Mouse (Mus musculus): ENCODE results near the gene Prdm4. TPM values are rescaled to one million over a fixed set of nuclear protein-coding genes. Genes with fewer than 3 reads are reported as not detected.

Gene Prdm4
- polyA plus RNA-seq, 1 experiment from 2014 or later: 16.4 TPM

DNA sequence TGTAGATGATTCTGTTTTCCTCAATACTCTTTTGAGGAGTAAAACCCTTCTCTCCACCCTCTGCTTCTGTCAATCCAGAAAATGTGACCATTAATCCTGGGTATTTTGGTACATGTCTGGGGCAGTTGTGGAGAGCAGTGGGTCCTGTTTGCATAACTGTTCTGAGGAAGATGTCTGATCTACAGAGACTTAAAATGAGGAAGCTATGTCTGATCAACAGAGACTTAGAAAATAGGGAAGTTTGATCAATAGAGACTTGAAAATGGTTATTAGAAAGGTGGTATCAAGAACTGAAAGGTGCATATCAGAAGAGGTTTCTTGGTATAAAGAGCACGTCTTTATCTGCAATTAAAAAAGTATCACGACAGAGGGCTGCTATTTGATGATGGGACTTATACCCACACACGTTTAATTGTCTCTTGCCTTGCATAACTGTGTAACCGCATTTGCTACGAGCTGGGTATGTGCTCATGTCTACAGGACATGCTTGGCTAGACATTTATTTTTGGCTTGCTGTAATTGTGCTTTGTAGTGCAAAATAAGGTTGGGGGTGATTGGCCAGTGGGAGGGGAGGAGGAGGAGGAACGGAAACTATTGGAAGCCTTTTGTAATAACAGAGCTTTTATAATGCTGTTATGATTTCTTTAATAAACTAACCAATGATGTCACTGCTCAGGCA is 35.0 kb upstream of the Prdm4 start:
- DNase-seq (ENCODE audit: low spot score): no peak
- Histone ChIP-seq H3K36me3 (ENCODE audit: control insufficient read depth, insufficient read depth, low read length) (peaks cover 51% of the 10 kb centered on the region), H3K4me1 (replicated peaks; ENCODE audit: control insufficient read depth, insufficient read depth, low read length) (no peaks in the 10 kb centered on the region), H3K27ac (ENCODE audit: low read depth, low read length) (no peak overlapping the region), H3K27me3 (replicated peaks; ENCODE audit: control insufficient read depth, insufficient read depth, low read length) (no peaks in the 10 kb centered on the region), H3K4me2 (no peak overlapping the region), H3K9me3 (ENCODE audit: control insufficient read depth, low read length) (no peaks in the 10 kb centered on the region), H3K4me3 (ENCODE audit: low read depth, low read length) (no peak overlapping the region), H3K9ac (ENCODE audit: low read depth, low read length) (no peak overlapping the region)
- WGBS: 89% methylated on average over 6 of the region's 6 CpGs
- ATAC-seq (replicated peaks; ENCODE audit: low FRiP score): no peak

DNA sequence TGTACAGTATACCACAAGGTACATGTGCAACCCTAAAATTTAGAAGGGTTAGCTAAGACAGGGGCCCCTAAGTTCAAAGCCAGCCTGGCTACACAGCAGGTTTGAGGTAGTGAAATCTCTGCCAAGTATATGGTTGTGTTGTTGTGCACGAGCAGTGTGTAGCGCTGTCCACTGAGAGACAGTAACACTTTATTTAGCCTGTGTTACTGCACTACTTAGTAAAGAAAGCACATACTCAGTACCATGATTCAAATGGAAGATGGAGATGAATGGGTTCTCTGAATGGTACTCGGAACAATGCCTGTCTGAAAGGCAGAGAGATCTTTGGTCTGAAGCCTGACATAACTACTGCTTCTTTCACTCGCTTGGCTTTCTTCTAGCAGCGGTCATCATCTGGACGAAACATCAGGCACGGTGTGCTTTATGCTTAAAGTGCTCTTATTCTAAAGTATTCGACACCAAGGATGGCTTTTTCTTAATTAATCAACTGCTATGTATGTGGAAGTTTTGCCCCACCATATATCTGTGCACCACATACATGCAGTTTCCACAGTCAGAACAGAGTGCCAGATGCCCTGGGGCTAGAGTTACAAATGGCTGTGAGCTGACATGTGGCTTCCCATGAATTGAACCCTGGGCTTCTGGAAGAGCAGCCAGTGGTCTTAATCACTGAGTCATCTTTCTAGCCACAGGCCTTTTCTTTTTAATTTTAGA is 31.7 kb upstream of the Prdm4 start:
- H3K36me3 ChIP-seq (ENCODE audit: control insufficient read depth, insufficient read depth, low read length): peaks cover 55% of the 10 kb centered on the region
- H3K9me3 ChIP-seq (ENCODE audit: control insufficient read depth, low read length): no peaks in the 10 kb centered on the region
- no peak overlapping the region for H3K9ac ChIP-seq (ENCODE audit: low read depth, low read length)
- WGBS: 91% methylated on average over 8 of the region's 8 CpGs
- H3K27me3 ChIP-seq (replicated peaks; ENCODE audit: control insufficient read depth, insufficient read depth, low read length): no peaks in the 10 kb centered on the region
- no peak for DNase-seq (ENCODE audit: low spot score)
- no peak for ATAC-seq (replicated peaks; ENCODE audit: low FRiP score)
- no peaks in the 10 kb centered on the region for H3K4me1 ChIP-seq (replicated peaks; ENCODE audit: control insufficient read depth, insufficient read depth, low read length)
- H3K4me2 ChIP-seq: no peak overlapping the region
- no peak overlapping the region for H3K27ac ChIP-seq (ENCODE audit: low read depth, low read length)
- H3K4me3 ChIP-seq (ENCODE audit: low read depth, low read length): no peak overlapping the region

DNA sequence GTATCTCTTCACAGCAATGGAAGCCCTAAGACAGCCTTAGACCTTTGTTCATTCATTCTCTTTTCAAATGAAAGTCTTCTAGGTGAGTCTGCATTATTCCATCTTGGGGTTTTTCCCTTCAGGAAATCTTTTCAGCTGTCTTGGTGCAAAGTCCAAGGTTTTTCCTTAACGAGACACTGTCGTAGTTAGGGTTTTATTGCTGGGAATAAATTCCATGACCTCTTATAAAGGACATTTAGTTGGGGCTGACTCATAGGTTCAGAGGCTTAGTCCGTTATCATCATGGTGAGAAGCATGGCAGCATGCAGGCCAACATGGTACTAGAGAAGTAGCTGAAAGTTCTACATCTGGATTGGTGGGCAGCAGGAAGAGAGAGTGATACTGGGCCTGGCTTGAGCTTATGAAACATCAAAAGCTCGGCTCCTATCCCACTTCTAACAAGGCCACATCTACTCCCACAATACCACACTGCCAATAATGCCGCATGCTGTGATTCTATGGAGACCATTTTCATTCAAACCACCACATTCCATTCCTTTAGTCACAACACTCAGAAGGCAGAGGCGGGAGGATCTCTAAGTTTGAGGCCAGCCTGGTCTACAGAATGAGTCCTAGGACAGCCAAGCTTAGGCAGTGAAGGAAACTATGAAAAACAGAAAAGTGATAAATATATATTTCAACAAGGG is 19.5 kb upstream of the Prdm4 start:
- DNase-seq (ENCODE audit: low spot score) (no peak), ATAC-seq (replicated peaks; ENCODE audit: low FRiP score) (no peak)
- H3K27me3 ChIP-seq (replicated peaks; ENCODE audit: control insufficient read depth, insufficient read depth, low read length): no peaks in the 10 kb centered on the region
- no peaks in the 10 kb centered on the region for H3K4me1 ChIP-seq (replicated peaks; ENCODE audit: control insufficient read depth, insufficient read depth, low read length)
- no peak overlapping the region for H3K9ac ChIP-seq (ENCODE audit: low read depth, low read length)
- no peak overlapping the region for H3K27ac ChIP-seq (ENCODE audit: low read depth, low read length)
- H3K36me3 ChIP-seq (ENCODE audit: control insufficient read depth, insufficient read depth, low read length): peaks cover 41% of the 10 kb centered on the region
- WGBS: 92% methylated on average over 6 of the region's 6 CpGs
- H3K4me2 ChIP-seq: no peak overlapping the region
- H3K4me3 ChIP-seq (ENCODE audit: low read depth, low read length): no peak overlapping the region
- H3K9me3 ChIP-seq (ENCODE audit: control insufficient read depth, low read length): no peaks in the 10 kb centered on the region

DNA sequence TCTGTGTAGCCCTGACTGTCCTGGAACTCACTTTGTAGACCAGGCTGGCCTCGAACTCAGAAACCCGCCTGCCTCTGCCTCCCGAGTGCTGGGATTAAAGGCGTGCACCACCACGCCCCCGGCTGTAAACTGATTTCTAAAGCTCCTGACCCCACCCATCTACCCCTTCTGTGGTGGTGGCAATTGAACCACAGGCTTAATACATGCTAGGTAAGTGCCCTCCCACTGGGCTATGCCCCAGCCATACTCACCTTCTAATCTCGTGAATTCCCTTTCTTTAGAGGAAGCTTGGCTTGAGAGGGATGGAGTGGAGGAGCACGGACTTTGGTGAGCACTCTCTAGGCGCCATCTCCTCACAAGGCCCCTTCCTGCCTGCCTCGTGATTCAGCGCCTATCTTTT is 13.0 kb upstream of the Prdm4 start:
- no peaks in the 10 kb centered on the region for H3K36me3 ChIP-seq (ENCODE audit: control insufficient read depth, insufficient read depth, low read length)
- H3K27ac ChIP-seq (ENCODE audit: low read depth, low read length): no peak overlapping the region
- ATAC-seq (replicated peaks; ENCODE audit: low FRiP score): no peak
- H3K4me3 ChIP-seq (ENCODE audit: low read depth, low read length): no peak overlapping the region
- H3K9me3 ChIP-seq (ENCODE audit: control insufficient read depth, low read length): no peaks in the 10 kb centered on the region
- H3K9ac ChIP-seq (ENCODE audit: low read depth, low read length): no peak overlapping the region
- no peak for DNase-seq (ENCODE audit: low spot score)
- H3K4me2 ChIP-seq: no peak overlapping the region
- H3K4me1 ChIP-seq (replicated peaks; ENCODE audit: control insufficient read depth, insufficient read depth, low read length): peaks cover 2% of the 10 kb centered on the region; the same call in 1 of the 2 replicates
- peaks cover 28% of the 10 kb centered on the region for H3K27me3 ChIP-seq (replicated peaks; ENCODE audit: control insufficient read depth, insufficient read depth, low read length)
- 80% methylated on average over 11 of the region's 11 CpGs for WGBS

DNA sequence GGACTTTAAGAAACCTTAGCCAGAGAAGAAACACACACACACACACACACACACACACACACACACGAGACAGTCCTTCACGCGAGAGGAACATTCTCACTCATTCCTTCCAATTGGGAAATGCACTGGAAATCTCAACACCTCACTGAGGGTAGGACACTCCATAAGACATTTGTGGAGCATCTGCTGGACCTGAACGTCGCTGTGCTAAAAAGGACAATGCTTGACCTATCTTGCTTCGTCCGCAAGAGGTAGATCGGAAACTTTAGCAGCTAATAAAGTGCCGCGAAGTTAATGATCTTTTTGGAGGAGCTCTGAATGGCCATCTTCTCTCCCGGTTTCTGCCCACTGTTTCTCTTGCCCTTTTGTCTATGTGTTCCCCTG is 12.3 kb upstream of the Prdm4 start:
- Histone ChIP-seq H3K9ac (ENCODE audit: low read depth, low read length) (no peak overlapping the region), H3K36me3 (ENCODE audit: control insufficient read depth, insufficient read depth, low read length) (no peaks in the 10 kb centered on the region), H3K27ac (ENCODE audit: low read depth, low read length) (no peak overlapping the region), H3K4me2 (peak overlapping the region; percentile 95), H3K9me3 (ENCODE audit: control insufficient read depth, low read length) (no peaks in the 10 kb centered on the region), H3K4me1 (replicated peaks; ENCODE audit: control insufficient read depth, insufficient read depth, low read length) (peaks cover 2% of the 10 kb centered on the region; the same call in 1 of the 2 replicates), H3K27me3 (replicated peaks; ENCODE audit: control insufficient read depth, insufficient read depth, low read length) (peaks cover 28% of the 10 kb centered on the region), H3K4me3 (ENCODE audit: low read depth, low read length) (no peak overlapping the region)
- ATAC-seq (replicated peaks; ENCODE audit: low FRiP score): no peak
- DNase-seq (ENCODE audit: low spot score): no peak
- WGBS: 56% methylated on average over 11 of the region's 11 CpGs

DNA sequence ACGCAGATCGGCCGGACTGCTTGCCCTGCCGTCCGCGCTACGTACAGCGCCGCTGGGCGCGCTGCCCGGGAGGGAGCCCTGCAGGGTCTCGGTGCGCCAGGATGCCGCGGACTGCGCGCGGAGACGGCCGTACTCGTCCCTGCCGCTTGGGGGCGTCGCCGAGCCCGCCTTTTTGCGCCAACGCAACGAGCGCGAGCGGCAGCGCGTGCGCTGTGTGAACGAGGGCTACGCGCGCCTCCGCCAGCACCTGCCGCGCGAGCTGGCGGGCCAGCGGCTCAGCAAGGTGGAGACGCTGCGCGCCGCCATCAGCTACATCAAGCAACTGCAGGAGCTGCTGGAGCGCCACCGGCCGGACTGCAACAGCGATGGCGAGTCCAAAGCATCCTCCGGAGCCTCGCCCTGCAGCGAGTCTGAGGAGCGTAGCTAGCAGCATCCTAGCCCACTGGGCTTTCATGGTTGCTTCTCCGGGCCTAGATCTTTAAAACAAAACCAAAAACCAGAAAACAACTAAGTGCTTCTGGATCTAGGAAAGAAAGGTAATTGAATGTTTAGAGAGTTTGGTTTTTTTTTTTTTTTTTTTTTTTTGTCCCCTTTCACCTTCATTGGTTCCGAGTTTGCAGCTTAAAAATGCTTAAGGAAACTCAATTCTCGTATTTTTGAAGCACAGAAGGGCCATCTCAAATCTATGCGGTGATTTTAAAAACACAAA is 11.7 kb upstream of the Prdm4 start:
- H3K36me3 ChIP-seq (ENCODE audit: control insufficient read depth, insufficient read depth, low read length): no peaks in the 10 kb centered on the region
- H3K4me1 ChIP-seq (replicated peaks; ENCODE audit: control insufficient read depth, insufficient read depth, low read length): peaks cover 2% of the 10 kb centered on the region; the same call in 1 of the 2 replicates
- no peak overlapping the region for H3K27ac ChIP-seq (ENCODE audit: low read depth, low read length)
- H3K9ac ChIP-seq (ENCODE audit: low read depth, low read length): no peak overlapping the region
- H3K27me3 ChIP-seq (replicated peaks; ENCODE audit: control insufficient read depth, insufficient read depth, low read length): peaks cover 28% of the 10 kb centered on the region
- peak overlapping the region; percentile 95 for H3K4me2 ChIP-seq
- no peaks in the 10 kb centered on the region for H3K9me3 ChIP-seq (ENCODE audit: control insufficient read depth, low read length)
- peak overlapping the region; percentile 59 for H3K4me3 ChIP-seq (ENCODE audit: low read depth, low read length)
- ATAC-seq (replicated peaks; ENCODE audit: low FRiP score) (peak; percentile 47; the same call in 1 of the 2 replicates), DNase-seq (ENCODE audit: low spot score) (peak; percentile 59)
- 1% methylated on average over 63 of the region's 63 CpGs for WGBS

DNA sequence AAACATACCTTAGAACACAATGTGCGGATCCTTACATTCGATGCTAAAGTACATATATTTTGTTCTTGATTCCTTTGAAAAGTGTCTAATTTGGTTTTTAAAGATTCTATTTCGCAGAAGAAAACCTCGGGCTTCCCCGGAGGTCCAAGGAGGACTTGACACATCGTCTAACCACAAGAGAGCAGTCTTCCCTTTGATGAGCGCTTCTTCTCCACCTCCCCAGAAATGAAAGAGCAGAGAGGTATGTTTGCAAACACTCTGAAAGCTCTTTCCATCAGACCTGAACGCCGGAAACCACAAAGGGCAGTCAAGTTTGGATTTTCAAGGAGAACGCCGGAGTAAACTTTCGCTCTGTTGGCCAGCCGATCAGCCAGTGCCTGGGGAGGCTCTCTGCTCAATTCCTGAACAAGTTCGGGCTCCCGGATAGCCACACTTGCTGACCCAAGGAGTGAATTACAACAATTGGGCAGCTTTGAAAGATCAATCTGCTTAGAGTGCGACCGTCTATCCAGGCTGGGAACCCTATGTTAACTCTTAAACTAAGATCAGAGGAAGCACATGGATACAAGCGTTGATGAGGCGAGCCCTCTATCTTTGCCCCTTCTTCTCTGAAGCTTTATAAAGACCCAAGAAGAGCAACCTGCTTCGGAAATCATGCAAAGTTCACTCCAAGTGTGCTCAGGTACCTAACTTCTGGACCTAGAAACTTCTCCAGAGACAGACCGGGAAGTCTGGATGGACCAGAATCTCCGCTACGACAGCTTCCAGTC is 10.9 kb upstream of the Prdm4 start, which contains the start of gene Ascl4:
TSS of gene Ascl4 (plus strand) at position 6 of the 770 bp plus-strand sequence.
- WGBS: 2% methylated on average over 23 of the region's 23 CpGs
- Histone ChIP-seq H3K4me3 (ENCODE audit: low read depth, low read length) (peak within 1 kb of the TSS; percentile 59), H3K4me2 (peak within 1 kb of the TSS; percentile 95), H3K9me3 (ENCODE audit: control insufficient read depth, low read length) (no peaks in the 10 kb centered on the region), H3K36me3 (ENCODE audit: control insufficient read depth, insufficient read depth, low read length) (no peaks in the 10 kb centered on the region), H3K27ac (ENCODE audit: low read depth, low read length) (no peak within 1 kb of the TSS), H3K27me3 (replicated peaks; ENCODE audit: control insufficient read depth, insufficient read depth, low read length) (peaks cover 28% of the 10 kb centered on the region), H3K4me1 (replicated peaks; ENCODE audit: control insufficient read depth, insufficient read depth, low read length) (peaks cover 2% of the 10 kb centered on the region; the same call in 1 of the 2 replicates), H3K9ac (ENCODE audit: low read depth, low read length) (no peak within 1 kb of the TSS)
- DNase-seq (ENCODE audit: low spot score) (peak; percentile 47), ATAC-seq (replicated peaks; ENCODE audit: low FRiP score) (no peak)

Data from liver, embryonic 11.5 days (tissue).